Mouse (Mus musculus) urinary bladder, postnatal 14 days (tissue): Measurements from ENCODE around the gene Cd38.
A peak's percentile ranks its signal among the peaks of the same experiment; 100 is the strongest.

Experiments
- DNase-seq: peaks from one replicate; pipeline ENCODE4 v3.0.0; 2021; ENCODE audit warnings: low spot score

Gene Cd38

DNA sequence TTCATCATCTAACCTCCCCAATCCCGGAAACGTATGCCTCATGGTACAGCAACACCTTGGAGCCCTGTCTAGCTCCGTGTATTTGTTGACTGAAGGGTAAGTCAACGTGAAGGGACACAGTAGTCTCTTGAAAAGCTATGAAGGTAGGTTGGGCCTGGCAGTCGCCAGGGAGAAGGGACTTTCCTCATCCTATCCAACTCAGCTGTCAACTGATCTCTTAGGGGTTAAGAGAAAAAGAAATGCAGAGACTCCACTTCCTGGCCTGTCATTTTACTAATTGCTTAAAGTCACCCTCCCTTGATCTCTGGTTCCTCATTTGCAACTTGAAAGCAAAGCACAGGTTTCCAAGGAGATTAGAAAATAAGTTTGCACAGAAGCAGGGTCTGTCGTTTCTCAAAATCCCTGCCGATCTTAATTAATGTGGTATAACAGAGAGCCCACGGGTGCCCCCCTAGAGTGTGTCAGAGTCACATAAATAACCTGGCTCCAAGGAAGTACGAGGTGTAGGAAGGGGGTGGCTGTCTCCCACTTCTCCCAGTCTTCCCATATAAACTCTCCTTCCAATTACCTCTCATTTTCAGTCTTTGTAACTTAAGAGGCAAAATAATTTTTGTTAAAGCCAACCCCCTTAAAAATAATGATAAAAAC, 79.1 kb downstream of the Cd38 start:
- no peak for DNase-seq

DNA sequence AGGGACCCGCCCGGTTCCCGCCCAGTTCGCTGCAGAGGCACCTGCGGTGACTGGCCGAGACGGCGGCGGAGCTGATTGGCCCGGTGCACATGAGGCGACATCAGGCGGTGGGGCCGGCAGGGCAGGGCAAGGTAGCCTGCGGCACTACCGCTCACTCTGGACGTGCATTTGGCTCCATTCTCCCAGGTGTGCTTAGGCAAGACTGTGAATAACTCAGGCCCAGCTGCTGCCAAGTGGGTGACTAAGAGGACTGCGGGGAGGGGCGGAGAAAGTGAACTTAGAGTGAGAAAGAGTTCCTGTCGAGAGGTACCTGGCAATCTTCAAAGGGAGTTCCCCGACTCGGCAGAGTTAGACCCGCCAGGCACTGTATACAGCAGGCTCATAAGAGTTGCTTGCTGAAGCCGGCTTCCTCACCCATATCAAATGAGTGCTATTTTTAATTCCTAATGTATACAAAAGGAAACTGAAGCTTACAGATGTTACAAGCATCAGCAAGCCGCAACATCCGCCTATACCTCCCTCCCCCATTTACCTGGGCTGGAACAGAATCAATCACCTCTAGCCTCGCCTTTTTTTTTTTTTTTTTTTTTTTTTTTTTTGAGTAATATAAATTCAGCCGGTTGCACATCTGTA, 79.9 kb downstream of the Cd38 start:
- DNase-seq = peak; percentile 86

- peak; percentile 62 for DNase-seq
These were observed 80.5 kb downstream of the Cd38 start for GRCm38 (mm10) chr5:43948748-43949275.

- DNase-seq = no peak
These were observed 84.9 kb downstream of the Cd38 start for GRCm38 (mm10) chr5:43953241-43953640.

DNA sequence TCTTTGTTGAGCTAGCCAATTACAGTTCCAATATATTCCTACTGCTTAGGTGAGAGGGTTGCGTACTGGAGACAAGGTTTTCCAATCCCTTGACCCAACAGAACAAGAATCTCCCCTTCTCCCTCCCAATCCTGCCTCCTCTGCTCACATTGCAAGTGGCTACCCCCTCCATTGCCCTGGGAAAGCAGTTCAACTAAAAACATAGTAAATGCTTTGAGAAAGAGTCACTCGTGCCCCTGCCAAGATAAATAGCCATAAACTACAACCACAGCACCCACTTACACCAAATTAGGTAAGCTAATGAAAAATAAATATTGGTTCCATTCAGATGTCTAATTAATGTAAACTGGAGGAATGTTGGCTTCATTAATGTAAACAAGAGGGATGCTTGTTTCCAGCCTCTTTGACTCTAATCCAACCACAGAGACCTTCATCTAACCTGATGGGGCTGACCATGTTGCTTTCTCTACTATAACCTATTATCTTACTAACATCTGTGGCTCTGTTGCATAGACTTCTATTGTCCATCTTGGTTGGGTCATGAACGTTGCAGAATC, 91.6 kb downstream of the Cd38 start:
- DNase-seq = no peak

DNA sequence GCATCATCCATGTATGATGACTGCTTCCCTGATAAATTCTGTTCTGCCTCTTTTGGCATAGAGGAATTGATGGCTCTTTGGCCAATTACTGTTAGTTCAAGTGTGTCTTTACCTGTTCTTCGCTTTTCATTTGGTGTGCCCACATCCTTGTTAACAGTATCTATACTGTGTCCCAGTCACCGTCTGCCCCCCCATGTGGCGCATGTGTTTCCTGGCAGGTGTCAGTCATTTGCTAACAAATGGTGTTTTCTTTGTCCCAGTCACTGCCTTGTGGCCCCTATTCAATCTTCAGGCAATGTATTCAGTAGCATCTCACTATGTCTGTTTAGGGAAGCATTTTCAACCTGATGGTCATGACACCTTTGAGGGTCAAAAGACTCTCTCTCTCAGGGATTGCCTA, 92.7 kb downstream of the Cd38 start:
- no peak for DNase-seq
